Mouse (Mus musculus) midbrain, embryonic 12.5 days (tissue): ENCODE measurements at regions not wholly inside any gene's neighbourhood (a gene's known extent, or its start where the extent isn't known, plus 50 kb on each side); places are given as distances from the start of the nearest gene placed in this dataset.
A peak's percentile ranks its signal among the peaks of the same experiment; 100 is the strongest.

Source experiments
- ATAC-seq: fragments of 200-750 bp; cut with Nextera tagmentation; 2 replicates; pipeline ENCODE4 v1.8.0; 2017; ENCODE audit warnings: low read depth, moderate TSS enrichment, moderate library complexity; ENCODE audit not compliant: low FRiP score
- H3K27ac ChIP-seq: fragments of 300-500 bp; sonication (generic); replicated peaks from 2 replicates; pipeline ENCODE4 v1.5.1; 2016; ENCODE audit warnings: mild to moderate bottlenecking
- H3K27me3 ChIP-seq: fragments of 300-500 bp; sonication (generic); 2 replicates; pipeline ENCODE4 v1.6.1; 2016; ENCODE audit warnings: mild to moderate bottlenecking
- H3K36me3 ChIP-seq: fragments of 300-500 bp; sonication (generic); 2 replicates; pipeline ENCODE4 v1.6.1; 2016
- H3K4me1 ChIP-seq: fragments of 300-500 bp; sonication (generic); 2 replicates; pipeline ENCODE4 v1.6.1; 2016
- H3K4me2 ChIP-seq: fragments of 300-500 bp; sonication (generic); replicated peaks from 2 replicates; pipeline ENCODE4 v1.6.1; 2016; ENCODE audit warnings: mild to moderate bottlenecking, moderate library complexity
- H3K4me3 ChIP-seq: fragments of 300-500 bp; sonication (generic); 2 replicates; pipeline ENCODE4 v1.5.1; 2016; ENCODE audit warnings: mild to moderate bottlenecking
- H3K9ac ChIP-seq: fragments of 300-500 bp; sonication (generic); replicated peaks from 2 replicates; pipeline ENCODE4 v1.6.1; 2016; ENCODE audit warnings: mild to moderate bottlenecking, moderate library complexity
- H3K9me3 ChIP-seq: fragments of 300-500 bp; sonication (generic); 2 replicates; pipeline ENCODE4 v1.6.1; 2016; ENCODE audit warnings: mild to moderate bottlenecking
- WGBS: fragments of 180-500 bp; shearing (Covaris S2); methylation state at CpG from one replicate; pipeline ENCODE4 v1.1.7; 2016; 5-methylcytosine and 5-hydroxymethylcytosine counted together

DNA sequence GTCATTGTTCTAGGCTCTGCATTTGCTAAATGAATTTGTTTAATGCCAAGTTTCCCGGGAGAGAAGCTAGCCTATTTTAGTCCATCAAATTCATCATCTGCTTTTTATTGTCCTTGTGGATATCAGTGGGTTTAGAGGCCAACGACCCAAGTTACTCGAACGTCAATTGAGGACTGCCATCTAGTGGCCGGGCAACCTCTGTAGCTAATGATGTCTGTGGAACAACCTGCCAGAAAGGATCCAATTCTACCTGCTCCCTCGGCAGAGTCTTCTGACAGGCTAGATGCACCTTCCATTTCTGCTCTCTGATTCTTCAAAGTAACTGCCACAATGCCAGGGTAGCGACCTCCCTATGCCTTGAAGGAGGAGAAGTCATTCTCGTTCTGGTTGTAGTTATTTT is 232.1 kb upstream of the Cxcr4 start:
- no peak overlapping the region for H3K9ac ChIP-seq
- H3K4me3 ChIP-seq, result no peak overlapping the region
- H3K27me3 ChIP-seq, result peaks cover 10% of the 10 kb centered on the region
- H3K27ac ChIP-seq, result no peak overlapping the region
- WGBS, result 12% methylated on average over 8 of the region's 8 CpGs
- peak; percentile 36 for ATAC-seq
- H3K9me3 ChIP-seq, result no peaks in the 10 kb centered on the region
- H3K4me2 ChIP-seq, result no peak overlapping the region
- H3K4me1 ChIP-seq, result peaks cover 8% of the 10 kb centered on the region; the same call in 1 of the 2 replicates
- no peaks in the 10 kb centered on the region for H3K36me3 ChIP-seq

DNA sequence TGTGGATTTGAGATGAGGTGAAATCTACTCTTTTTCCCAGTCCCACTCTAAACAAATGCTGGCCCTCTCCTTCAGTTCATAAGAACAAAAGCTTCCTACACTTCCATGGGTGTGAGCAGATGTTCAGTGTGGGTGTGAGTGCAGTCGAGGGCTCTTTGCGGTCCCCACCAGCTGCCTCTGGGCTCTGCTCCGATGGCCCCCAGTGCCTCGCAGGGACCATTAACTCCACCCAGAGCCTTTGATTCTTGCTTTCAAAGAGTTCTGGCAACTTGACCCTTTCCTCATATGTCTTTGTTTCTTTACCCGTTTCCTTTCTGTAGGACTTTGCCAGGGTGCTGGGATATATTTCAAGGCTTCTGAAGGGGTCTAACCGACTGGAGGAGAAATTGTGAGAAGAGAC is 229.9 kb upstream of the Cxcr4 start:
- peaks cover 8% of the 10 kb centered on the region for H3K27me3 ChIP-seq
- no peak for ATAC-seq
- no peak overlapping the region for H3K9ac ChIP-seq
- H3K36me3 ChIP-seq, result no peaks in the 10 kb centered on the region
- H3K4me3 ChIP-seq, result no peak overlapping the region
- 0 out of 2 replicates have a peak, but pooled peaks cover 4% of the 10 kb centered on the region for H3K4me1 ChIP-seq
- 61% methylated on average over 6 of the region's 6 CpGs for WGBS
- H3K4me2 ChIP-seq, result no peak overlapping the region
- no peak overlapping the region for H3K27ac ChIP-seq
- H3K9me3 ChIP-seq, result no peaks in the 10 kb centered on the region

DNA sequence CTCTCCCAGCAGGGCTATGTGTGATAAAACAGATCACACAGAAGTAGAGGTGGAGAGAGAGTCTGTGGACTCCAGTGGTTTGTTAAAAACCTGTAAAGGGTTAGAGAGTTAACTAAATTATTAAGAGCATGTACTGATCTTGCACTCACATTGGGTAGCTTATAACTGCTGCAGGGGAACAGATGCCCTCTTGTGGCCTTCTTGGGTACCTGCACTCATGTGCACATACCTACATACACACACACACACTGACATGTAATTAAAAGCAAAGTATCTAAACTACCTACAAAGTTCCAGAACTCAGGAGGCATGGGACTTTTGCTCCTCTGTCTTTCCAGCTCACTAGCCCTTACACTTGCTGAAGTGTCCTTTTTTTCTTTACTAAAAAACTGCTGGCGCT is 228.4 kb upstream of the Cxcr4 start:
- no peak overlapping the region for H3K4me3 ChIP-seq
- 93% methylated on average over 1 of the region's 1 CpGs for WGBS
- 0 out of 2 replicates have a peak, but pooled peaks cover 4% of the 10 kb centered on the region for H3K4me1 ChIP-seq
- H3K4me2 ChIP-seq, result no peak overlapping the region
- H3K27ac ChIP-seq, result no peak overlapping the region
- no peak for ATAC-seq
- H3K9ac ChIP-seq, result no peak overlapping the region
- H3K9me3 ChIP-seq, result no peaks in the 10 kb centered on the region
- no peaks in the 10 kb centered on the region for H3K36me3 ChIP-seq
- peaks cover 8% of the 10 kb centered on the region for H3K27me3 ChIP-seq

DNA sequence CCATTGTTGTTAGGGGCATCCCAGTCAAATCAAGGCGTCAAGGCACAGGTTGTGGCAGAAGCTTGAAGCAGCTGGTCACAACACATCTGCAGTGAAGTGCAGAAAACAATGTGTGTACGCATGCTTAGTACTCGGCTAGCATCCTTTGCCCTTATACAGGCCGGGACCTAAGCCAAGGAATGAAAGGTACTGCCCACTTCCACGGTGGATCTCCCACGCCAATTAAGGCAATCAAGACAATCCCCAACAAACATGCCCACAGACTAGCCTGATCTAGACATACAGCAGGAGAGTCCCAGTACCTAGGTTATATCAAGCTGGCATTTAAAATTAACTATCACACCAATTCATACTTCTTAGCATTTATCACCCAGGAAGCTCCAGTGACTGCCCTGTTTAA is 227.5 kb upstream of the Cxcr4 start:
- no peak overlapping the region for H3K9ac ChIP-seq
- H3K27ac ChIP-seq, result no peak overlapping the region
- no peak overlapping the region for H3K4me2 ChIP-seq
- no peaks in the 10 kb centered on the region for H3K27me3 ChIP-seq
- H3K4me1 ChIP-seq, result 0 out of 2 replicates have a peak, but pooled peaks cover 4% of the 10 kb centered on the region
- ATAC-seq, result no peak
- 88% methylated on average over 6 of the region's 6 CpGs for WGBS
- H3K9me3 ChIP-seq, result no peaks in the 10 kb centered on the region
- no peak overlapping the region for H3K4me3 ChIP-seq
- H3K36me3 ChIP-seq, result no peaks in the 10 kb centered on the region

DNA sequence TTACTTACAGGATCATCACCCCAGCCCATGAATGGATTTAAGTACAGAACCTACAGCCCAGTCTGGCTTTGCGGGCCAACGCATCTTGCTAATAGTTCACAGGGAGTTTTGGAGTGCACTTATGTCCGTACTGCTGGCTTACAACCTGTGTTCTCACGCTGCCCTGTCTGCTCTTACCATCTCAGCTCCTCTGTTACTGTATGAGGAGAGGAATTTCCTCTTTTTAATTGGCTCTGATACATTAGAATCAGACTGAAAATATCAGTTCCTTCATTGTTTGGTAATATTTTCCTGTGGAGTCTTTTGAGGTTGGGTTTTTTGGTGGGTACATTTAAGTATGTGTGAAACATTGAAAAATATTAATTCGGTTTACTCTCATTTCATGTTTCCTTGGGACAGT is 221.3 kb upstream of the Cxcr4 start:
- Histone ChIP-seq H3K4me3 (no peak overlapping the region), H3K4me2 (no peak overlapping the region), H3K9ac (no peak overlapping the region), H3K27me3 (0 out of 2 replicates have a peak, but pooled peaks cover 5% of the 10 kb centered on the region), H3K36me3 (no peaks in the 10 kb centered on the region), H3K4me1 (no peaks in the 10 kb centered on the region), H3K9me3 (no peaks in the 10 kb centered on the region), H3K27ac (no peak overlapping the region)
- WGBS, result 67% methylated on average over 5 of the region's 5 CpGs
- ATAC-seq, result no peak

DNA sequence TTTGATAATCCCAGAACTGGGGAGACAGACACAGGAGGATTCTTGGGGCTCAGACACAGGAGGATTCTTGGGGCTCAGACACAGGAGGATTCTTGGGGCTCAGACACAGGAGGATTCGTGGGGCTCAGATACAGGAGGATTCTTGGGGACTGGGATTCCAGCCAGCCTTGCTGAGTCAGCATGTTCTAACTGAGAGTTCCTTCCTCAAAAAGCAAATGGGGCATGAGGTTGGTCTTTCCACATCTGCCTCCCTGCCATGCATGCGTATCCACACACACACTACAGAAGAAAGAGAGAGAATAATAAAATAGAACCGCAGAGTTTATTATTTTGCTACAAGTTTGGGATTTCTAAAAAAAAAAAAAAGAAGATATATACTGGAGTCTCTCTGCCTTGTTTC is 218.8 kb upstream of the Cxcr4 start:
- Histone ChIP-seq H3K4me3 (no peak overlapping the region), H3K27ac (no peak overlapping the region), H3K4me1 (peaks cover 7% of the 10 kb centered on the region), H3K36me3 (no peaks in the 10 kb centered on the region), H3K9ac (no peak overlapping the region), H3K27me3 (0 out of 2 replicates have a peak, but pooled peaks cover 5% of the 10 kb centered on the region), H3K4me2 (no peak overlapping the region), H3K9me3 (no peaks in the 10 kb centered on the region)
- 81% methylated on average over 3 of the region's 3 CpGs for WGBS
- no peak for ATAC-seq

DNA sequence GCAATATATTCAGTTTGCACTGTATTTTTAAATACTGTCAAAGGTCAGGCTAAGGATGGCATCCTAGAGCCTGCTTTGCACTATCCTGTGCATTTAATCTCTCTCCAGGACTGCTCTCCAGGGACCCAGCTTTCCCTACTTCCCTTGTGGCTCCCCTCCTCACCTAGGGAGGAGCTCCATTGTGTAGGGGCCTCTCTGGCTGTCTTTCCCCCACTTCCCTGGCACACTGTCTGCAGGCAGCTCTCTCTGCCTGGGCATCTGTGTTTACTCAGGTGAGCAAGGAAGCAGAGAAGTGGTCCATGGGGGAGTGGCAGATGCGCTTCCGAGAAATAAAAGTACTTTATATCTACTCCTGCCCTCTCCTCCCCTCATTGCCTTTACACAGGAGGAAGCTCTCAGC is 218.0 kb upstream of the Cxcr4 start:
- H3K4me1 ChIP-seq, result peaks cover 14% of the 10 kb centered on the region
- no peak overlapping the region for H3K4me2 ChIP-seq
- no peaks in the 10 kb centered on the region for H3K36me3 ChIP-seq
- H3K9ac ChIP-seq, result no peak overlapping the region
- WGBS, result 70% methylated on average over 2 of the region's 2 CpGs
- 0 out of 2 replicates have a peak, but pooled peaks cover 5% of the 10 kb centered on the region for H3K27me3 ChIP-seq
- H3K4me3 ChIP-seq, result no peak overlapping the region
- no peaks in the 10 kb centered on the region for H3K9me3 ChIP-seq
- H3K27ac ChIP-seq, result no peak overlapping the region
- ATAC-seq, result no peak

DNA sequence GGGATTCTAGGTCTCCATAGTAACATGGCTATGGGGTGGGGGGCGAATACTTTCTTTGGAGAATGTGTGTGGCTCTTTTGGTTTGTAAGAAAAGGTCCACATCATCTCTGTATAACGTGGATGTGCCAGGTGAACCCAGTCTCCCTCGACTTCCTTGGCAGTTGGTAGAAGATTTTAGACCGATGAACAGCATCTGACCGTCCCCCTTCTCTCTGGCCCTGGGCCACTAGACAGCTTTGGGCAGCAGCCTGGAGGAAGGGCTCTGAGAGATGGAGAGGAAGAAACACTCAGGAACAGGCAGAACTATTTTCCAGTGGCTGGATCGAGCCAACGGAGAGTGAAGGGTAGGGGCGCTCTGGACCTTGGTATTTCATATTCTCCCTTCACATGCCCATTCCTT is 217.5 kb upstream of the Cxcr4 start:
- H3K27ac ChIP-seq, result no peak overlapping the region
- no peak overlapping the region for H3K4me2 ChIP-seq
- no peaks in the 10 kb centered on the region for H3K36me3 ChIP-seq
- H3K9ac ChIP-seq, result no peak overlapping the region
- 90% methylated on average over 8 of the region's 8 CpGs for WGBS
- no peak overlapping the region for H3K4me3 ChIP-seq
- no peaks in the 10 kb centered on the region for H3K9me3 ChIP-seq
- 0 out of 2 replicates have a peak, but pooled peaks cover 5% of the 10 kb centered on the region for H3K27me3 ChIP-seq
- H3K4me1 ChIP-seq, result peaks cover 17% of the 10 kb centered on the region
- ATAC-seq, result no peak

DNA sequence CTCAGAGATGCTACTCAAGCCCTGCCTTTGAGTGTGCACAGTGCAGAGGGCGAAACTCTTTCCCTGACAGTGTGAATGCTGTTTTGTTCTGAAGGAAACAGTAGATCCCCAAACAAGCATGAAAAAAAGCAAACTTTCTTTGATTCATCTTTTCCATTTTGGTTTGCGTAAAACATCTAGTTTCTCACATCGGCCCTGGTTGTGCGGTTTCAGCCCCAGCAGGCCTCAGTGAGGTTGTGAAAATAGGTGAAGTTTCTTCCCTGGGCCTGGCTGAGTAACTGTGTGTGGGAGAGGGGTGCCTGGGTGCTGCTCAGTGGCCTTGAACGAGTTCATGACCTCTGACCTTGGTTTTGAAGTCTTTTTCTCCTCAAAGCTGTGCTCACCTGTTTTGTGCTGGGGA is 216.5 kb upstream of the Cxcr4 start:
- no peaks in the 10 kb centered on the region for H3K9me3 ChIP-seq
- WGBS, result 86% methylated on average over 5 of the region's 5 CpGs
- H3K36me3 ChIP-seq, result no peaks in the 10 kb centered on the region
- no peak overlapping the region for H3K4me2 ChIP-seq
- H3K9ac ChIP-seq, result no peak overlapping the region
- peaks cover 7% of the 10 kb centered on the region; the same call in 1 of the 2 replicates for H3K27me3 ChIP-seq
- H3K4me3 ChIP-seq, result no peak overlapping the region
- ATAC-seq, result no peak
- peaks cover 26% of the 10 kb centered on the region for H3K4me1 ChIP-seq
- H3K27ac ChIP-seq, result no peak overlapping the region

DNA sequence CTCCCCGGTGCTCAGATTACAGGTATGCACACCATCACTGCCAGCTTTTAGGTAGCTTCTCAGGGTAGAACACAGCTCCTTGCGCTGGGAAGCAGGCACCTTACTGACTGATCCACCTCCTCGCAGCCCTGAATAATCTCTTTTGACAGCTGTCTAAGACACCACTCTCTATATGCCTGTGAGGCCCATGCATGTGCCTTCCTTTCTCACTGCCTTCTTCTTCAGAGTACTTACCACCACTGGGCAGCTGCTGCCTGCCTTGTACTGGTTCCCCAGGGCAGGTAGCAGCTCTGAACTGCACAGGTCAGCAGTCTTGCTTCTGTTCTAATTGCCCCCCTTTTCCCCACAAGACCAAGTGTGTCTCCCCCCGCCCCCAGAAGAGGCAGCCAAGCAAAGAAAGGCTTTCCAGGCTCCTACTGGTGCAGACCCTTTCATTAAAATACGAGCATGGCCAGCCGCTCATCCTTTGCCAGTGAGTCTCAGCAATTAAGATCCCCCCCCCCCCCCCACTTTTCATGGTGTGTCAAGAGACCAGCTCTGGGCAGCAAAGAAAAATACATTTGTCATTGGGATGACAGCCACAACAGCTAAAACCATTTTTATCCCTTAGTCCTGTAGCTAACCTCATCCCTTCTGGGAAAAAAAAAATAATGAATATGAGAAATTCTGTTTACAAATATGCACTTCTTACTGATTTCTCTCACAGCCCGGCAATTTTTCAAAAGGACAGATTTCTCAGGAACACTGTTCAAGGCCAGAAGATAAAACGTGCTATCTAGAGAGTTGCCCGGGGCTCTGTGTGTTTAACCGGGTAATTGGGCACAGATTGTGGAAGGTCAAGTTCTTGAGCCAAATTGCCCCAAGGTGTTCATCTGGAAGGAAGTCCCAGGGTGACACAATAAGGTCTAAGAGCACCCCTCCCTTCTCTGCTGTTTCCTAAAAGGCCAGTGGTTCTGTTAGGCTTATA is 213.9 kb upstream of the Cxcr4 start:
- H3K27ac ChIP-seq, result peak overlapping the region; percentile 60
- peak; percentile 58 for ATAC-seq
- WGBS, result 39% methylated on average over 10 of the region's 10 CpGs

DNA sequence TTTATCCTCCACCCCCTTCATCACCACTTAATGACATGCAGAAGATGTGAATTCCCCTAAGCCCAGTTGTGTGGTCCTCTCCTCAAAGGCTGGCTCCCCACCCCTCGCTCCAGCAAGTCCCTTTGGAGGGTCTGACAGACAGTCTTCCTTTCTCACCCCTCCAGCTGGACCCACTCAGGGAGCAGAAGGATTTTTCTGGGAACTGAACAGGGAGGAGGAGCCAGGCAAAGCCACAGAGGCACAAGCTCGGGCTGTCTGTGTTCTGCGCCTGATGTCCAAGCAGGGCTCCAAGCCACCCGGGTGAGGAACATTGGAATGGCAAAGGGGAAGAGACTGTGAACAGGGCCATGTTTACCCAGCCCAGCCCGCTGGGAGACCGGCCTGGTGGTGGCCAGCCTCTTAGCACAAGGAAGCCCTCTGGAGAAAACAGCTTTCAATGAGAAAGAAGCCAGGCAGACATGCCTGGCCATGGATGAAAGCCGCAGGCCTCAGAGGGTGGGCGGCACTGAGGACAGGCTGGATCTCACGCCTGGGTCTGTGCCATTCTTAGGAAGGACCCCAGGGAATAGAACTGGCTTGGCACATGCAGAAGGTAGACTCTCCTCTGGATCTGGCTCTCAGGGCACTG is 211.5 kb upstream of the Cxcr4 start:
- H3K9me3 ChIP-seq, result no peaks in the 10 kb centered on the region
- peak overlapping the region; percentile 8; the same call in 1 of the 2 replicates for H3K9ac ChIP-seq
- 9% methylated on average over 9 of the region's 9 CpGs for whole genome bisulfite sequencing
- peaks cover 3% of the 10 kb centered on the region; the same call in 1 of the 2 replicates for H3K27me3 ChIP-seq
- peak overlapping the region; percentile 80 for H3K27ac ChIP-seq
- no peak overlapping the region for H3K4me3 ChIP-seq
- ATAC-seq, result peak; percentile 69
- no peaks in the 10 kb centered on the region for H3K36me3 ChIP-seq
- peaks cover 34% of the 10 kb centered on the region for H3K4me1 ChIP-seq
- peak overlapping the region; percentile 24 for H3K4me2 ChIP-seq

More for the DNA sequence above, 213.9 kb upstream of the Cxcr4 start:
- Histone ChIP-seq H3K27me3 (peaks cover 7% of the 10 kb centered on the region; the same call in 1 of the 2 replicates), H3K4me2 (no peak overlapping the region; the same call in 1 of the 2 replicates), H3K9me3 (no peaks in the 10 kb centered on the region), H3K36me3 (no peaks in the 10 kb centered on the region), H3K4me1 (peaks cover 34% of the 10 kb centered on the region), H3K4me3 (no peak overlapping the region), H3K9ac (0 out of 2 replicates have a peak overlapping the region, but pooled peaks have one; percentile 24)

DNA sequence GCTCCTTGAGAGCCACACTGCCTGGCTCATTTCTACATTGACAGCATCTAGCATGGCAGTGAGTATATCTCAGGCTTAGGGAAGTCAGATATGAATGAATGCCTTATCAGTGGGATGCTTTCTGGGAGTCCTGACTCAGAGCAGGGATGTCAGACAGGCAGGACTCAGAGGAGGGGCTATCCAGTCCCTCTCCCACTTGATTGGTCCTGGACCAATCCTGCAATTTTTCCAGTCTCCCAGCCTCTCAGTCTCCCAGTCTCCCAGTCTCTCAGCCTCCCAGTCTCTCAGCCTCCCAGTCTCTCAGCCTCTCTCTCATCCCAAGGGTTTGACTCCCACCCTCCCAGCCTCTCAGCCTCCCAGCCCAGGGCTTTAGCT is 211.0 kb upstream of the Cxcr4 start:
- Histone ChIP-seq H3K27me3 (peaks cover 3% of the 10 kb centered on the region; the same call in 1 of the 2 replicates), H3K4me1 (peaks cover 34% of the 10 kb centered on the region), H3K36me3 (no peaks in the 10 kb centered on the region), H3K4me3 (no peak overlapping the region), H3K4me2 (0 out of 2 replicates have a peak overlapping the region, but pooled peaks have one; percentile 24), H3K9ac (0 out of 2 replicates have a peak overlapping the region, but pooled peaks have one; percentile 8), H3K9me3 (no peaks in the 10 kb centered on the region), H3K27ac (peak overlapping the region; percentile 80)
- no peak; the same call in 1 of the 2 replicates for ATAC-seq
